Mouse (Mus musculus) inflammation-experienced regulatory T-cells, adult 6 months (primary cell): ENCODE results near the gene Dennd2d. TPM values are rescaled to one million over a fixed set of nuclear protein-coding genes. Genes with fewer than 3 reads are reported as not detected.
A peak's percentile ranks its signal among the peaks of the same experiment; 100 is the strongest.

ENCODE experiments used
- ATAC-seq: one replicate; pipeline ENCODE4 v1.8.0; 2017
- polyA plus RNA-seq, 3 experiments: library from polyadenylated mRNA; unstranded; fragments of 100-300 nt; shearing (Covaris generic); gene quantifications; one replicate each; pipeline ENCODE4 v1.2.1; 2017

The Dennd2d gene
- 100 to 1,000 TPM; 110 to 379 (median 324) TPM for polyA plus RNA-seq

- peak; percentile 29 for ATAC-seq
Observed at GRCm38 (mm10) chr3:106482281-106483081, at the start of gene Dennd2d. Dennd2d (plus strand) TSS chr3:106482405.

- ATAC-seq = peak; percentile 30
Observed at GRCm38 (mm10) chr3:106448571-106448970, 33.6 kb upstream of the Dennd2d start.

GRCm38 (mm10) chr3:106448995-106449394 is 33.2 kb upstream of the Dennd2d start:
- ATAC-seq = peak; percentile 34

GRCm38 (mm10) chr3:106449567-106449966 is 32.6 kb upstream of the Dennd2d start:
- ATAC-seq = peak; percentile 93

- ATAC-seq = no peak
Observed at GRCm38 (mm10) chr3:106452616-106453015, 29.6 kb upstream of the Dennd2d start.

GRCm38 (mm10) chr3:106457298-106457869 is 24.8 kb upstream of the Dennd2d start:
- ATAC-seq = no peak

GRCm38 (mm10) chr3:106462059-106462470 is 20.1 kb upstream of the Dennd2d start:
- peak; percentile 77 for ATAC-seq

- ATAC-seq = peak; percentile 62
Observed at GRCm38 (mm10) chr3:106462493-106462892, 19.7 kb upstream of the Dennd2d start.

GRCm38 (mm10) chr3:106464750-106465149 is 17.5 kb upstream of the Dennd2d start:
- ATAC-seq = peak; percentile 23

- ATAC-seq = peak; percentile 28
Observed at GRCm38 (mm10) chr3:106474210-106474609, 8.0 kb upstream of the Dennd2d start.

GRCm38 (mm10) chr3:106476863-106477262 is 5.3 kb upstream of the Dennd2d start:
- ATAC-seq = no peak

GRCm38 (mm10) chr3:106483297-106483696 is 1.1 kb downstream of the Dennd2d start:
- ATAC-seq = peak; percentile 5

- ATAC-seq = peak; percentile 65
Observed at GRCm38 (mm10) chr3:106483796-106484405, 1.7 kb downstream of the Dennd2d start.

GRCm38 (mm10) chr3:106484861-106485260 is 2.7 kb downstream of the Dennd2d start:
- ATAC-seq = no peak

- ATAC-seq = peak; percentile 76
Observed at GRCm38 (mm10) chr3:106485810-106486209, 3.6 kb downstream of the Dennd2d start.

GRCm38 (mm10) chr3:106487551-106487950 is 5.3 kb downstream of the Dennd2d start:
- no peak for ATAC-seq

GRCm38 (mm10) chr3:106490239-106490638 is 8.0 kb downstream of the Dennd2d start:
- no peak for ATAC-seq

GRCm38 (mm10) chr3:106492723-106493122 is 10.5 kb downstream of the Dennd2d start:
- ATAC-seq = peak; percentile 51

GRCm38 (mm10) chr3:106493202-106493601 is 11.0 kb downstream of the Dennd2d start:
- peak; percentile 61 for ATAC-seq

GRCm38 (mm10) chr3:106493882-106494281 is 11.7 kb downstream of the Dennd2d start:
- no peak for ATAC-seq

GRCm38 (mm10) chr3:106494417-106494950 is 12.3 kb downstream of the Dennd2d start:
- no peak for ATAC-seq

- no peak for ATAC-seq
Observed at GRCm38 (mm10) chr3:106495346-106496044, 13.3 kb downstream of the Dennd2d start.
